Mouse (Mus musculus): ENCODE data around the gene Bcl7a. TPM values are rescaled to one million over a fixed set of nuclear protein-coding genes. Genes with fewer than 3 reads are reported as not detected.

Bcl7a gene
- polyA plus RNA-seq, 1 experiment: 3.6 TPM

DNA sequence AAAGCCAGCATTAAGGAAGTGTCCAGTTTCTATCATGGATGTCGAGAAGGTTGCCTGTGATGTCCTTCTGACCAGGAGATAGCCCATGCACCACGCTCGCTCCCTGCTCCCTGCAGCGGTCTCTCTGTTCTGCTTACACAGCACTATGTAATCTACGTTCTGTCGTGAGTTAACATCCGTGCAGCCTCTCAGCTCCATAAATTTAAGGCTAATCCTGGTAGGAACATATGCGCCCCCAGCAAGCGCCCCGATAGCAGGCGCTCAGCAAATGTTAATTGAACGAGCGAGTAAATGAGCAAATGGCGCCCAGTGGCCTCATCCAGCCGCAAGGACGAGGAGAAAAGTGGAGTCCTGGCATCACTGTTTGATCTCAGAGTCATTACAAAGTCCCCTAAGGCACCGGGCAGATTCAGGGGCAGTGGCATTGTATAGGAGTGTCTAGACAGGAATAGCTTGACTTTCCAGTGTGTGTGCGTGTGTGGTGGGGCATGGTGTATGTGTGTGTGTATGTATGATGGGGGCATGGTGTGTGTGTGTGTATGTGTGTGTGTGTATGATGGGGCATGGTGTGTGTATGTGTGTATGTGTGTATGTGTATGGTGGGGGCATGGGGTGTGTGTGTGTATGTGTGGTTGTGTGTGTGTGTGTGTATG, 35.9 kb upstream of the Bcl7a start:
- peaks cover 10% of the 10 kb centered on the region for H3K27me3 ChIP-seq (ENCODE audit: control insufficient read depth, insufficient read depth, insufficient read length)
- H3K4me3 ChIP-seq: no peak overlapping the region
- TF ChIP-seq TCF3 (IDR thresholded peaks at IDR 0.05; ENCODE audit: insufficient read length, low read depth) (no peak), TCF12 (IDR thresholded peaks at IDR 0.05; ENCODE audit: insufficient read depth, poor library complexity, severe bottlenecking) (no peak), E2F4 (IDR thresholded peaks at IDR 0.05; ENCODE audit: insufficient read depth) (no peak), POLR2A (IDR thresholded peaks at IDR 0.05; ENCODE audit: insufficient read length, low read depth) (no peak), POLR2AphosphoS2 (IDR thresholded peaks at IDR 0.05; ENCODE audit: insufficient read length, low read depth) (no peak), MYOG (IDR thresholded peaks at IDR 0.05; ENCODE audit: control insufficient read depth in 1 of 3, insufficient read depth in 1 of 3, insufficient read length in 2 of 3, low read depth in 2 of 3) (no peak), MAX (IDR thresholded peaks at IDR 0.05; ENCODE audit: low read depth) (no peak), REST (IDR thresholded peaks at IDR 0.05; ENCODE audit: insufficient read depth, insufficient read length) (no peak), MYOD1 (IDR thresholded peaks at IDR 0.05; ENCODE audit: control insufficient read depth in 1 of 3, insufficient read length in 2 of 3, low read depth in 2 of 3) (no peak), CEBPB (IDR thresholded peaks at IDR 0.05; ENCODE audit: insufficient read depth, poor library complexity, severe bottlenecking) (no peak), USF1 (IDR thresholded peaks at IDR 0.05; ENCODE audit: low read depth) (no peak), SRF (IDR thresholded peaks at IDR 0.05; ENCODE audit: control insufficient read depth, insufficient read length, low read depth) (no peak)
- no peak overlapping the region for H3ac ChIP-seq (ENCODE audit: control insufficient read depth, insufficient read length)
- no peaks in the 10 kb centered on the region for H3K79me2 ChIP-seq (ENCODE audit: control insufficient read depth, insufficient read depth)
- no peaks in the 10 kb centered on the region for H3K36me3 ChIP-seq (ENCODE audit: control insufficient read depth, insufficient read depth)
- no peak overlapping the region for H3K4me2 ChIP-seq (ENCODE audit: low read depth)

DNA sequence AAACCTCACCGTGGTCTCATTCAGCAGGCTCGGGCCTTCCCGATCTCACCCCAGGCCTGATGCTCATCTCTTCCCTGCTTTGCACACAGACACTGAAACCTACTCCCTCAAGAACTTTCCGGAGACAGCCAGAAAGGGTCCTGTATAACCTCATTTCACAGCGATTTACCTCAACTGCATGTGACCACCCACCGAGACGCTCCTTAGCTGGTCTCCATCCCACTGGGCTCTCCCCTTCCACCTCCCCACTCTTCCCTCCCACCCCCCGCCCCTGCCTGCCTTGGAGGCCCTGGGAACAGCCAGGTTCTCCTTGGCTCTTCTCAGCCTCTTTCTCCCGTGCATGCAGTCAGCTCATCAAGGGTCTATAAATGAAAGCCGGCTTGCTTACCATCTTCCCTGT, 33.8 kb upstream of the Bcl7a start:
- peaks cover under 1% of the 10 kb centered on the region for H3K27me3 ChIP-seq (ENCODE audit: control insufficient read depth, insufficient read depth, insufficient read length)
- H3K79me2 ChIP-seq (ENCODE audit: control insufficient read depth, insufficient read depth): no peaks in the 10 kb centered on the region
- no peak overlapping the region for H3ac ChIP-seq (ENCODE audit: control insufficient read depth, insufficient read length)
- no peak overlapping the region for H3K4me2 ChIP-seq (ENCODE audit: low read depth)
- TF ChIP-seq TCF12 (IDR thresholded peaks at IDR 0.05; ENCODE audit: insufficient read depth, poor library complexity, severe bottlenecking): no peak
- no peak for TF ChIP-seq TCF3 (IDR thresholded peaks at IDR 0.05; ENCODE audit: insufficient read length, low read depth)
- TF ChIP-seq CEBPB (IDR thresholded peaks at IDR 0.05; ENCODE audit: insufficient read depth, poor library complexity, severe bottlenecking): no peak
- TF ChIP-seq USF1 (IDR thresholded peaks at IDR 0.05; ENCODE audit: low read depth): no peak
- no peak for TF ChIP-seq E2F4 (IDR thresholded peaks at IDR 0.05; ENCODE audit: insufficient read depth)
- no peak for TF ChIP-seq POLR2AphosphoS2 (IDR thresholded peaks at IDR 0.05; ENCODE audit: insufficient read length, low read depth)
- TF ChIP-seq SRF (IDR thresholded peaks at IDR 0.05; ENCODE audit: control insufficient read depth, insufficient read length, low read depth): no peak
- no peak for TF ChIP-seq POLR2A (IDR thresholded peaks at IDR 0.05; ENCODE audit: insufficient read length, low read depth)
- no peak for TF ChIP-seq MYOD1 (IDR thresholded peaks at IDR 0.05; ENCODE audit: control insufficient read depth in 1 of 3, insufficient read length in 2 of 3, low read depth in 2 of 3)
- no peak overlapping the region for H3K4me3 ChIP-seq
- H3K36me3 ChIP-seq (ENCODE audit: control insufficient read depth, insufficient read depth): no peaks in the 10 kb centered on the region

- H3K4me3 ChIP-seq: no peak overlapping the region
- no peaks in the 10 kb centered on the region for H3K27me3 ChIP-seq (ENCODE audit: control insufficient read depth, insufficient read depth, insufficient read length)
- H3K36me3 ChIP-seq (ENCODE audit: control insufficient read depth, insufficient read depth): no peaks in the 10 kb centered on the region
- no peak overlapping the region for H3ac ChIP-seq (ENCODE audit: control insufficient read depth, insufficient read length)
- H3K4me2 ChIP-seq (ENCODE audit: low read depth): no peak overlapping the region
- H3K79me2 ChIP-seq (ENCODE audit: control insufficient read depth, insufficient read depth): no peaks in the 10 kb centered on the region
- TF ChIP-seq CEBPB (IDR thresholded peaks at IDR 0.05; ENCODE audit: insufficient read depth, poor library complexity, severe bottlenecking): no peak
Measured at GRCm38 (mm10) chr5:123310221-123310620, 33.4 kb upstream of the Bcl7a start.

- H3K4me3 ChIP-seq: no peak overlapping the region
- TF ChIP-seq REST (IDR thresholded peaks at IDR 0.05; ENCODE audit: insufficient read depth, insufficient read length): no peak
- no peak for TF ChIP-seq TCF3 (IDR thresholded peaks at IDR 0.05; ENCODE audit: insufficient read length, low read depth)
- TF ChIP-seq MYOG (IDR thresholded peaks at IDR 0.05; ENCODE audit: control insufficient read depth in 1 of 3, insufficient read depth in 1 of 3, insufficient read length in 2 of 3, low read depth in 2 of 3): no peak
- TF ChIP-seq USF1 (IDR thresholded peaks at IDR 0.05; ENCODE audit: low read depth): no peak
- no peak for TF ChIP-seq CEBPB (IDR thresholded peaks at IDR 0.05; ENCODE audit: insufficient read depth, poor library complexity, severe bottlenecking)
- no peak for TF ChIP-seq POLR2A (IDR thresholded peaks at IDR 0.05; ENCODE audit: insufficient read length, low read depth)
- no peak for TF ChIP-seq TCF12 (IDR thresholded peaks at IDR 0.05; ENCODE audit: insufficient read depth, poor library complexity, severe bottlenecking)
- no peak for TF ChIP-seq E2F4 (IDR thresholded peaks at IDR 0.05; ENCODE audit: insufficient read depth)
- no peak overlapping the region for H3ac ChIP-seq (ENCODE audit: control insufficient read depth, insufficient read length)
- no peaks in the 10 kb centered on the region for H3K79me2 ChIP-seq (ENCODE audit: control insufficient read depth, insufficient read depth)
- no peak overlapping the region for H3K4me2 ChIP-seq (ENCODE audit: low read depth)
- no peaks in the 10 kb centered on the region for H3K27me3 ChIP-seq (ENCODE audit: control insufficient read depth, insufficient read depth, insufficient read length)
- no peaks in the 10 kb centered on the region for H3K36me3 ChIP-seq (ENCODE audit: control insufficient read depth, insufficient read depth)
Measured at GRCm38 (mm10) chr5:123313058-123313630, 30.5 kb upstream of the Bcl7a start.

GRCm38 (mm10) chr5:123313851-123314380, 29.7 kb upstream of the Bcl7a start:
- no peak overlapping the region for H3K4me3 ChIP-seq
- H3K27me3 ChIP-seq (ENCODE audit: control insufficient read depth, insufficient read depth, insufficient read length): no peaks in the 10 kb centered on the region
- TF ChIP-seq REST (IDR thresholded peaks at IDR 0.05; ENCODE audit: insufficient read depth, insufficient read length) (no peak), MAX (IDR thresholded peaks at IDR 0.05; ENCODE audit: low read depth) (no peak), POLR2A (IDR thresholded peaks at IDR 0.05; ENCODE audit: insufficient read length, low read depth) (no peak), TCF12 (IDR thresholded peaks at IDR 0.05; ENCODE audit: insufficient read depth, poor library complexity, severe bottlenecking) (no peak), POLR2AphosphoS2 (IDR thresholded peaks at IDR 0.05; ENCODE audit: insufficient read length, low read depth) (no peak), E2F4 (IDR thresholded peaks at IDR 0.05; ENCODE audit: insufficient read depth) (no peak), MYOG (IDR thresholded peaks at IDR 0.05; ENCODE audit: control insufficient read depth in 1 of 3, insufficient read depth in 1 of 3, insufficient read length in 2 of 3, low read depth in 2 of 3) (no peak)
- H3K36me3 ChIP-seq (ENCODE audit: control insufficient read depth, insufficient read depth): no peaks in the 10 kb centered on the region
- no peak overlapping the region for H3ac ChIP-seq (ENCODE audit: control insufficient read depth, insufficient read length)
- H3K4me2 ChIP-seq (ENCODE audit: low read depth): no peak overlapping the region
- no peaks in the 10 kb centered on the region for H3K79me2 ChIP-seq (ENCODE audit: control insufficient read depth, insufficient read depth)

Data from myocyte (in vitro differentiated cells).